Mouse (Mus musculus) CH12.LX (cell line): Measurements from ENCODE around the gene Lyst. TPM values are rescaled to one million over a fixed set of nuclear protein-coding genes. Genes with fewer than 3 reads are reported as not detected.

Source experiments
- DNase-seq: peaks from one replicate; pipeline ENCODE4 v3.0.0-alpha.2; 2013; ENCODE audit errors: extremely low read depth
- H3K27ac ChIP-seq: 2 replicates; pipeline ENCODE4 v1.5.1; 2012; ENCODE audit warnings: low read depth, mild to moderate bottlenecking, control low read depth, moderate library complexity; ENCODE audit not compliant: insufficient read depth
- H3K27me3 ChIP-seq: replicated peaks from 2 replicates; pipeline ENCODE3; 2012; ENCODE audit warnings: inconsistent platforms
- H3K36me3 ChIP-seq, 2 experiments: replicated peaks in 1 of 2; 2 replicates each; pipeline versions ENCODE3 to v1.6.1; 2012; ENCODE audit warnings: inconsistent platforms in 1 of 2, low read length in 1 of 2, mild to moderate bottlenecking in 1 of 2, mixed read lengths in 1 of 2, moderate library complexity in 1 of 2; ENCODE audit not compliant: control insufficient read depth in 1 of 2, insufficient read depth in 1 of 2
- H3K4me1 ChIP-seq, 2 experiments: 2 replicates each; pipeline ENCODE4 v1.6.1; 2012; ENCODE audit warnings: inconsistent platforms in 1 of 2, moderate library complexity in 1 of 2; ENCODE audit not compliant: insufficient read depth in 2 of 2, control insufficient read depth in 1 of 2
- H3K4me2 ChIP-seq: 2 replicates; pipeline ENCODE4 v1.6.1; 2012; ENCODE audit warnings: low read depth, mild to moderate bottlenecking, control low read depth; ENCODE audit not compliant: poor library complexity, insufficient read depth, severe bottlenecking
- H3K4me3 ChIP-seq, 3 experiments: fragments of 150-350 bp in 1 of 3; sonication (generic) in 1 of 3; replicated peaks in 1 of 3; 2 replicates each; pipeline versions ENCODE3 to v1.5.1; 2011 to 2012; ENCODE audit warnings: low read depth in 2 of 3, low read length in 2 of 3, mild to moderate bottlenecking in 2 of 3, moderate library complexity in 2 of 3, control low read depth in 1 of 3, improper control_type of control experiment in 1 of 3, inconsistent platforms in 1 of 3, mixed read lengths in 1 of 3; ENCODE audit not compliant: poor library complexity in 1 of 3
- H3K79me2 ChIP-seq: replicated peaks from 2 replicates; pipeline ENCODE4 v1.6.1; 2012; ENCODE audit warnings: mild to moderate bottlenecking, moderate library complexity; ENCODE audit not compliant: control insufficient read depth, poor library complexity, insufficient read depth, severe bottlenecking; ENCODE audit errors: extremely low read depth
- H3K9ac ChIP-seq: 2 replicates; pipeline ENCODE4 v1.6.1; 2012; ENCODE audit warnings: low read depth, mild to moderate bottlenecking, control low read depth, moderate library complexity; ENCODE audit not compliant: insufficient read depth
- H3K9me3 ChIP-seq: replicated peaks from 2 replicates; pipeline ENCODE3; 2012; ENCODE audit warnings: low read length, inconsistent platforms, mixed read lengths
- BHLHE40 ChIP-seq: IDR thresholded peaks from 2 replicates; pipeline ENCODE4 v1.6.1; 2011; ENCODE audit warnings: mild to moderate bottlenecking, low read depth, low read length, improper control_type of control experiment
- CHD1 ChIP-seq: IDR thresholded peaks from 2 replicates; pipeline ENCODE4 v1.6.1; 2012; ENCODE audit warnings: low read depth, low read length, improper control_type of control experiment, inconsistent platforms
- ELF1 ChIP-seq: IDR thresholded peaks from 2 replicates; pipeline ENCODE4 v1.6.1; 2014; ENCODE audit warnings: low read depth, mild to moderate bottlenecking, inconsistent platforms, low read length, improper control_type of control experiment
- GABPA ChIP-seq: IDR thresholded peaks from 2 replicates; pipeline ENCODE4 v1.6.1; 2012; ENCODE audit warnings: low read depth, low read length, improper control_type of control experiment, inconsistent platforms; ENCODE audit not compliant: insufficient replicate concordance
- HCFC1 ChIP-seq: IDR thresholded peaks from 2 replicates; pipeline ENCODE4 v1.6.1; 2012; ENCODE audit warnings: low read depth, mild to moderate bottlenecking, inconsistent platforms, low read length, improper control_type of control experiment
- IRF4 ChIP-seq: IDR thresholded peaks from 2 replicates; pipeline ENCODE4 v1.6.1; 2014; ENCODE audit warnings: low read depth, mild to moderate bottlenecking, inconsistent platforms, low read length, improper control_type of control experiment
- JUN ChIP-seq: IDR thresholded peaks from 2 replicates; pipeline ENCODE4 v1.6.1; 2011; ENCODE audit warnings: low read depth, mild to moderate bottlenecking, low read length, improper control_type of control experiment, moderate library complexity; ENCODE audit not compliant: insufficient read depth
- MAFK ChIP-seq: IDR thresholded peaks from 2 replicates; pipeline ENCODE4 v1.6.1; 2011; ENCODE audit warnings: low read length, improper control_type of control experiment; ENCODE audit not compliant: insufficient replicate concordance
- MAX ChIP-seq: IDR thresholded peaks from 2 replicates; pipeline ENCODE4 v1.6.1; 2011; ENCODE audit warnings: low read length, improper control_type of control experiment
- MEF2A ChIP-seq: IDR thresholded peaks from 2 replicates; pipeline ENCODE4 v1.6.1; 2014; ENCODE audit warnings: low read depth, mild to moderate bottlenecking, inconsistent platforms, low read length, improper control_type of control experiment, borderline replicate concordance
- PAX5 ChIP-seq: IDR thresholded peaks from 2 replicates; pipeline ENCODE4 v1.6.1; 2012; ENCODE audit warnings: low read length, inconsistent platforms, mixed read lengths
- SIN3A ChIP-seq: IDR thresholded peaks from 2 replicates; pipeline ENCODE4 v1.6.1; 2012; ENCODE audit warnings: low read length, improper control_type of control experiment, inconsistent platforms
- SMC3 ChIP-seq: IDR thresholded peaks from 2 replicates; pipeline ENCODE4 v1.6.1; 2011; ENCODE audit warnings: low read depth, low read length, improper control_type of control experiment
- TBP ChIP-seq: conservative IDR thresholded peaks from 2 replicates; pipeline ENCODE4 v1.6.1; 2011; ENCODE audit warnings: low read depth, low read length, improper control_type of control experiment
- TCF12 ChIP-seq: IDR thresholded peaks from 2 replicates; pipeline ENCODE4 v1.6.1; 2014; ENCODE audit warnings: low read depth, mild to moderate bottlenecking, inconsistent platforms, low read length, improper control_type of control experiment
- UBTF ChIP-seq: IDR thresholded peaks from 2 replicates; pipeline ENCODE4 v1.6.1; 2012; ENCODE audit warnings: low read depth, mild to moderate bottlenecking, inconsistent platforms, low read length, improper control_type of control experiment, moderate library complexity
- USF2 ChIP-seq: conservative IDR thresholded peaks from 2 replicates; pipeline ENCODE4 v1.6.1; 2011; ENCODE audit warnings: low read depth, low read length, improper control_type of control experiment
- ZKSCAN1 ChIP-seq: IDR thresholded peaks from 2 replicates; pipeline ENCODE4 v1.6.1; 2012; ENCODE audit warnings: low read depth, inconsistent platforms, low read length, improper control_type of control experiment, borderline replicate concordance
- ZMIZ1 ChIP-seq: IDR thresholded peaks from 2 replicates; pipeline ENCODE4 v1.6.1; 2012; ENCODE audit warnings: low read depth, mild to moderate bottlenecking, inconsistent platforms, low read length, improper control_type of control experiment
- ZNF384 ChIP-seq: IDR thresholded peaks from 2 replicates; pipeline ENCODE4 v1.6.1; 2012; ENCODE audit warnings: low read depth, low read length, improper control_type of control experiment, inconsistent platforms
- dilution Hi-C: fragments of 300-500 bp; cut with MboI; formaldehyde crosslinking; loops from 2 replicates; pipeline ENCODE4 v1.14.3; 2020; ENCODE audit warnings: low sequenced_read_pairs; ENCODE audit not compliant: extremely low pct_unique_long_range_greater_than_20kb, extremely low pct_ligation_motif_present
- in situ Hi-C: fragments of 300-500 bp; cut with MboI; formaldehyde crosslinking; loops from 3 replicates; pipeline ENCODE4 v1.14.3; 2019; ENCODE audit warnings: low sequenced_read_pairs, low pct_ligation_motif_present, low pct_unique_long_range_greater_than_20kb, mixed read lengths
- polyA plus RNA-seq: library from polyadenylated mRNA; unstranded; fragments of >175 nt; gene quantifications from 2 replicates; pipeline ENCODE4 v1.2.1, GENCODE M21; 2012; ENCODE audit warnings: low read depth; ENCODE audit not compliant: insufficient read length
- total RNA-seq, 2 experiments: library from RNA; depleted of rRNA; stranded (reverse); fragments of 300-350 nt in 1 of 2; fragments of >200 nt in 1 of 2; gene quantifications; 2 replicates each; pipeline ENCODE4 v1.2.3; 2012 to 2014

Lyst gene
- total and polyA plus RNA-seq, 3 experiments: 33.1 to 61.1 (median 34.8) TPM

DNA sequence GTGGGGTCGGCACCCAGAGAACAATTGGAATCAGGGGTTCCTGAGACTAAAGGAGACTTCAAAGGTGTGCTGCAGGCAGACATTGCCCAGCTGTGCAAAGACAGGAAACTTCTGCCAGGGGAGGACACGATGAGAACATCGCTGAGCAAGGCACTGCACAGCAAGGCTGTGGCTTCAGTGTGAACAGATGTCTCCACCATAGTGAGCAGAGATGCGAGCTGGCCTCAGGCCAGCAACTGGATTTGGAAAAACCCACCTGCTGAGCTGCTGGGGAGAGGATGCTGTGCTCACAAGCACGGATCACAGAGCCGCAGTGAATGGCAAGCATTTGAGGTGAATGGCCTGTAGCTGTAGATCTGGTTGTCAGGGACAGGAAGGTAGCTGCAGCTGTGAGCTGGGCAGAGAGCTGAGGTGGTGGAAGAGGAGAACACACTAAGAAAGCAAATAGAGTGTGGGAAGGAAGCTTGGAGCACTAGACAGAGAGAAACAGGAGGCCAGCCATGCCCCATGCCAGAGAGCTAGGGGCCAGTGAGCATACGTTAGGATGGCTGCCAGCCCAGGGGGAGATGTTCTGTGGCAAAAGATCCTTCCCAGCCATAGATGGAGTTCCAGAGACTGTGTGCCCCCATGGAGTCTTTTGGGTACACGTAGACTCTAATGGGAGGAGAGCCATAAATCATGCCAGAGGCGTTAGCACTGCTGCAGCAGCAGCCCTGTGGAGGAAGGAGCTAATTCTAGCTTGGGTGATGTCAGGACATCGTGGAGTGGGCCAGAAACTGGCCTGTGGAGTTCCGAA, 218.3 kb downstream of the Lyst start:
- no peak for TF ChIP-seq IRF4
- TF ChIP-seq ELF1: no peak
- no peak for TF ChIP-seq ZNF384
- no peak for TF ChIP-seq USF2
- H3K4me3 ChIP-seq: no peak overlapping the region
- H3K27me3 ChIP-seq: no peaks in the 10 kb centered on the region
- DNase-seq: no peak
- H3K9me3 ChIP-seq: no peaks in the 10 kb centered on the region
- no peaks in the 10 kb centered on the region for H3K36me3 ChIP-seq
- no peak overlapping the region for H3K27ac ChIP-seq
- H3K4me2 ChIP-seq: no peak overlapping the region
- H3K79me2 ChIP-seq: no peaks in the 10 kb centered on the region
- in situ Hi-C loops (no loop called here), dilution Hi-C loops (no loop called here)
- H3K9ac ChIP-seq: no peak overlapping the region
- H3K4me1 ChIP-seq: peaks cover 0 to 3% of the 10 kb centered on the region in 2 experiments; a peak in 1 of 4 replicates

DNA sequence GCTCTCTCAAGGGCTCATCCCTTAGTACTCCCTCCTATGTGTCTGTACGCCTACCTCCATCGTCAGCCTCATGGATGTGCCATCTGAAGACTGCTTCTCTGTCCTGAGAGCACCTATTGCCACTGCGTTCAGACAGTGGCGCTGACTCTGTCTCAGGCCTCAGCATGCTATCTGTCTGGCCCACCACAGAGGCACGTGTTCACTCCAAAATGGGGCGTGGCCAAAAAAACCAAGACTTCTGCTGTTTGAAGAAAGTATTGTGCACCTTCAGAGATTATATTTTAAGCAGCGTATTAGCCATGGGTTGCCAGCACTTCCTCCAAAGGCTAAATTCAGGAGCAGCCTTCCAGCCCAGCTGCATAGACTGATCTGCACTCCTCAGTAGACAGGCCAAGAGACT, 220.7 kb downstream of the Lyst start:
- H3K4me3 ChIP-seq: no peak overlapping the region
- no peak for TF ChIP-seq HCFC1
- TF ChIP-seq BHLHE40: 0 out of 2 replicates have a peak, but pooled peaks have one; percentile 8
- H3K9me3 ChIP-seq: no peaks in the 10 kb centered on the region
- peaks cover 0 to 3% of the 10 kb centered on the region in 2 experiments; a peak in 1 of 4 replicates for H3K4me1 ChIP-seq
- H3K27ac ChIP-seq: no peak overlapping the region
- no peak for DNase-seq
- dilution Hi-C loops (no loop called here), in situ Hi-C loops (no loop called here)
- no peaks in the 10 kb centered on the region for H3K27me3 ChIP-seq
- no peaks in the 10 kb centered on the region for H3K79me2 ChIP-seq
- H3K4me2 ChIP-seq: no peak overlapping the region
- no peaks in the 10 kb centered on the region for H3K36me3 ChIP-seq
- H3K9ac ChIP-seq: no peak overlapping the region

- H3K4me1 ChIP-seq: peaks cover 10 to 19% of the 10 kb centered on the region in 2 experiments
- dilution Hi-C loops (no loop called here), in situ Hi-C loops (no loop called here)
- no peaks in the 10 kb centered on the region for H3K36me3 ChIP-seq
- H3K27me3 ChIP-seq: no peaks in the 10 kb centered on the region
- H3K79me2 ChIP-seq: no peaks in the 10 kb centered on the region
- peak; percentile 10 for DNase-seq
- TF ChIP-seq TCF12: no peak
- TF ChIP-seq MAFK: no peak
- TF ChIP-seq PAX5: no peak
- TF ChIP-seq SMC3: no peak
- no peak for TF ChIP-seq MEF2A
- TF ChIP-seq GABPA: no peak
- no peak for TF ChIP-seq SIN3A
- TF ChIP-seq ZMIZ1: no peak
- TF ChIP-seq UBTF: no peak
- TF ChIP-seq TBP: no peak
- TF ChIP-seq MAX: no peak
- no peak for TF ChIP-seq ELF1
- no peak for TF ChIP-seq JUN
- TF ChIP-seq CHD1: no peak
- TF ChIP-seq ZKSCAN1: no peak
- TF ChIP-seq ZNF384: no peak
- H3K27ac ChIP-seq: no peak overlapping the region
- H3K4me2 ChIP-seq: no peak overlapping the region
- H3K9me3 ChIP-seq: no peaks in the 10 kb centered on the region
- H3K9ac ChIP-seq: no peak overlapping the region
- H3K4me3 ChIP-seq: no peak overlapping the region
Measured at GRCm38 (mm10) chr13:13818696-13819095, 228.5 kb downstream of the Lyst start.
